Mouse (Mus musculus) heart, adult 11 months (tissue): ENCODE data around the gene Med25.

Source experiments
- DNase-seq: peaks from one replicate; pipeline ENCODE4 v3.0.0; 2022

The Med25 gene

GRCm38 (mm10) chr7:44892276-44892921, at the start of gene Med25:
Gene Med25, minus strand, starts transcription at chr7:44892712.
- peak; percentile 99 for DNase-seq

GRCm38 (mm10) chr7:44938680-44939079, 46.2 kb upstream of the Med25 start:
- DNase-seq, result no peak

GRCm38 (mm10) chr7:44929204-44930151, 37.0 kb upstream of the Med25 start, which contains the start of gene Ap2a1:
Gene Ap2a1, minus strand, starts transcription at chr7:44929496.
- DNase-seq, result peak; percentile 100

- DNase-seq, result no peak
Observed at GRCm38 (mm10) chr7:44928570-44928969, 36.1 kb upstream of the Med25 start.

GRCm38 (mm10) chr7:44925468-44925867, 33.0 kb upstream of the Med25 start:
- DNase-seq, result peak; percentile 92

GRCm38 (mm10) chr7:44922530-44922929, 30.0 kb upstream of the Med25 start:
- peak; percentile 85 for DNase-seq

GRCm38 (mm10) chr7:44919127-44919526, 26.6 kb upstream of the Med25 start:
- DNase-seq, result no peak

GRCm38 (mm10) chr7:44918219-44918618, 25.7 kb upstream of the Med25 start:
- peak; percentile 58 for DNase-seq

- DNase-seq, result peak; percentile 90
Observed at GRCm38 (mm10) chr7:44916881-44917280, 24.4 kb upstream of the Med25 start.

- peak; percentile 92 for DNase-seq
Observed at GRCm38 (mm10) chr7:44916191-44916590, 23.7 kb upstream of the Med25 start.

- peak; percentile 79 for DNase-seq
Observed at GRCm38 (mm10) chr7:44915314-44915713, 22.8 kb upstream of the Med25 start.

- DNase-seq, result peak; percentile 79
Observed at GRCm38 (mm10) chr7:44914396-44914795, 21.9 kb upstream of the Med25 start.

- DNase-seq, result peak; percentile 91
Observed at GRCm38 (mm10) chr7:44908706-44909476, 16.4 kb upstream of the Med25 start.

- no peak for DNase-seq
Observed at GRCm38 (mm10) chr7:44905430-44905829, 12.9 kb upstream of the Med25 start.

- DNase-seq, result no peak
Observed at GRCm38 (mm10) chr7:44901230-44901722, 8.8 kb upstream of the Med25 start.

GRCm38 (mm10) chr7:44900632-44901031, 8.1 kb upstream of the Med25 start:
- DNase-seq, result no peak

- DNase-seq, result peak; percentile 97
Observed at GRCm38 (mm10) chr7:44898607-44899006, 6.1 kb upstream of the Med25 start.

GRCm38 (mm10) chr7:44896499-44896898, 4.0 kb upstream of the Med25 start:
- peak; percentile 97 for DNase-seq

GRCm38 (mm10) chr7:44895593-44896434, 3.3 kb upstream of the Med25 start, which contains the start of gene Fuz:
Gene Fuz, plus strand, starts transcription at chr7:44896079.
- DNase-seq, result peak; percentile 99

- DNase-seq, result no peak
Observed at GRCm38 (mm10) chr7:44895206-44895592, 2.7 kb upstream of the Med25 start.

- no peak for DNase-seq
Observed at GRCm38 (mm10) chr7:44894175-44894574, 1.7 kb upstream of the Med25 start.

GRCm38 (mm10) chr7:44893197-44893596, 685 bp upstream of the Med25 start:
- DNase-seq, result no peak
